Mouse (Mus musculus) liver, adult 2 months (tissue): ENCODE results near the gene Rph3al.

Experiments
- CTCF ChIP-seq: fragments of 200-500 bp; IDR thresholded peaks from 2 replicates; pipeline ENCODE4 v1.5.1; 2011; ENCODE audit warnings: low read depth, low read length, control low read depth
- POLR2A ChIP-seq: fragments of 200-500 bp; IDR thresholded peaks from 2 replicates; pipeline ENCODE4 v1.6.1; 2011; ENCODE audit warnings: low read length, control low read depth; ENCODE audit not compliant: insufficient read depth; ENCODE audit errors: extremely low read depth

DNA sequence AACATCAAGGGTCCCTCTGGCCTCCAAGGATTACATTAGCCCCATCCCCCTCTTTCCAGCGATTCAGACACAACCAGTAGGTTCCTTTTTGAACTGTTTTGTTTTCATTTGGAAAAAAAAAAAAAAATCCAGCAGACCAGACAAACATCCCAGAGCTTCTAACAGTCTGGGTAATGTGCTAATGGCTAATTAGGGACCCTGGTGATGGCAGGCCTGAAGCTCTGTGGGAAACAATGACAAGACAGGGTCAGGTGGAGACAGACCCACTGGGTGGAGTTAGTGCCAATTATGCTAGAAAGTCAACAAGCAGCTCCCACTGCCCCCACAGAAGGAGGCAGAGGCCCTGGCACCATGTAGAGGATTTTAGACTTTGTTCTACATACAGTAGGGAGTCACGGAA, 44.3 kb downstream of the Rph3al start:
- TF ChIP-seq POLR2A = no peak
- TF ChIP-seq CTCF = no peak
